Mouse (Mus musculus) cerebellum, adult 11 months (tissue): ENCODE data around the gene Katnal1.
A peak's percentile ranks its signal among the peaks of the same experiment; 100 is the strongest.

Experiments used
- DNase-seq: peaks from one replicate; pipeline ENCODE4 v3.0.0; 2022

Gene Katnal1

GRCm38 (mm10) chr5:148867766-148868165 lies 61.4 kb downstream of the Katnal1 start:
- no peak for DNase-seq

GRCm38 (mm10) chr5:148867171-148867570 lies 61.9 kb downstream of the Katnal1 start:
- DNase-seq, result no peak

- no peak for DNase-seq
Observed at GRCm38 (mm10) chr5:148866571-148866970, 62.5 kb downstream of the Katnal1 start.

- DNase-seq, result no peak
Observed at GRCm38 (mm10) chr5:148863409-148863808, 65.7 kb downstream of the Katnal1 start.

- no peak for DNase-seq
Observed at GRCm38 (mm10) chr5:148862853-148863252, 66.3 kb downstream of the Katnal1 start.

GRCm38 (mm10) chr5:148862136-148862535 lies 67.0 kb downstream of the Katnal1 start:
- no peak for DNase-seq

- no peak for DNase-seq
Observed at GRCm38 (mm10) chr5:148857522-148857921, 71.6 kb downstream of the Katnal1 start.

- DNase-seq, result no peak
Observed at GRCm38 (mm10) chr5:148855047-148855446, 74.1 kb downstream of the Katnal1 start.

GRCm38 (mm10) chr5:148854166-148854565 lies 75.0 kb downstream of the Katnal1 start:
- no peak for DNase-seq

GRCm38 (mm10) chr5:148849516-148849915 lies 79.6 kb downstream of the Katnal1 start:
- no peak for DNase-seq

GRCm38 (mm10) chr5:148847032-148847431 lies 82.1 kb downstream of the Katnal1 start:
- no peak for DNase-seq

GRCm38 (mm10) chr5:148837069-148837468 lies 92.1 kb downstream of the Katnal1 start:
- no peak for DNase-seq

GRCm38 (mm10) chr5:148831596-148832257 lies 97.4 kb downstream of the Katnal1 start:
- peak; percentile 40 for DNase-seq

GRCm38 (mm10) chr5:148831141-148831547 lies 98.0 kb downstream of the Katnal1 start:
- no peak for DNase-seq

- no peak for DNase-seq
Observed at GRCm38 (mm10) chr5:148825732-148826131, 103.4 kb downstream of the Katnal1 start.

- DNase-seq, result no peak
Observed at GRCm38 (mm10) chr5:148822772-148823171, 106.3 kb downstream of the Katnal1 start.
